Mouse (Mus musculus): ENCODE results near the gene Olfr670.

GRCm38 (mm10) chr7:105001929-105002328, 39.5 kb upstream of the Olfr670 start, which contains the start of gene Olfr672:
- TF ChIP-seq HCFC1 (IDR thresholded peaks at IDR 0.05; ENCODE audit: borderline replicate concordance, insufficient read depth, low read length) (no peak), MAFK (IDR thresholded peaks at IDR 0.05; ENCODE audit: insufficient read depth, low read depth, low read length) (no peak), CHD2 (IDR thresholded peaks at IDR 0.05; ENCODE audit: low read depth, low read length) (no peak), ZC3H11A (IDR thresholded peaks at IDR 0.05; ENCODE audit: borderline replicate concordance, low read depth, low read length) (no peak)

Data from ES-E14 (cell line).